Mouse (Mus musculus) left cerebral cortex, adult 2 months (tissue): Measurements from ENCODE around the gene Ifrd1. TPM values are rescaled to one million over a fixed set of nuclear protein-coding genes. Genes with fewer than 3 reads are reported as not detected.

Source experiments
- DNase-seq, 2 experiments: peaks; one replicate each; pipeline ENCODE4 v3.0.0; 2021 to 2022; ENCODE audit warnings: low spot score in 2 of 2, mixed read lengths in 1 of 2; ENCODE audit errors: extremely low spot score in 1 of 2
- H3K27ac ChIP-seq: fragments of 200-600 bp; 2 replicates; pipeline ENCODE4 v1.8.1; 2022
- H3K4me3 ChIP-seq: fragments of 200-600 bp; 2 replicates; pipeline ENCODE4 v1.8.1; 2022
- CTCF ChIP-seq: fragments of 200-600 bp; IDR thresholded peaks from 2 replicates; pipeline ENCODE4 v1.8.1; 2022; ENCODE audit warnings: antibody characterized with exemption, mild to moderate bottlenecking, moderate library complexity
- intact Hi-C: fragments of 180-260 bp; cut with DNase I; formaldehyde crosslinking; loops from one replicate; pipeline ENCODE4 v1.15.1; 2025
- total RNA-seq, 2 experiments: library from RNA; stranded (reverse); gene quantifications; 2 replicates each; pipeline ENCODE4 v1.2.3; 2021

Ifrd1 gene
- total RNA-seq, 2 experiments from 2014 or later = 125 to 134 TPM

GRCm38 (mm10) chr12:40239161-40239560, 9.1 kb downstream of the Ifrd1 start:
- DNase-seq = no peak
- Histone ChIP-seq H3K27ac (no peak overlapping the region), H3K4me3 (no peak overlapping the region)
- intact Hi-C loops = no loop called here
- no peak for TF ChIP-seq CTCF

- no peak overlapping the region for H3K4me3 ChIP-seq
- intact Hi-C loops = no loop called here
- DNase-seq = no peak
- no peak for TF ChIP-seq CTCF
- peak overlapping the region; percentile 40; the same call in 1 of the 2 replicates for H3K27ac ChIP-seq
Measured at GRCm38 (mm10) chr12:40232231-40232630, 16.1 kb downstream of the Ifrd1 start.

DNA sequence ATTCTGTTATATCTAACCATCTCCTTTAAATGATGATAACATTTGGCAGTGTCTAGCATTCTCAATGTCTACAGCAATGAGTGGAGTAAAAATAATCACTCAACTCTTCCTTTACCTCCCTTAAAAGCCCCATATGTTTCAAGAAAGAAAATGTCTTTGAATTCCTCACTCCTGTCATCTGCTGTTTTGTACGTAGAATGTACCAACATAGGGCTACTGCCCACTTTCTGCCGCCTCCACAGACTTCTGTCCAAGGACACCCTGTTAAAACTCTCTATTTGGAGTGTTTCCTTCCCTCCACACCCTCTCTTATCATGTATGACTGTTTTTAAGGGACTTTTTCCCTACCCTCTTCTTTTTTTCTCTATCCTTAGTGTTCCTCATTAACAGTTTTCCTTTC, 16.7 kb downstream of the Ifrd1 start:
- no peak for TF ChIP-seq CTCF
- intact Hi-C loops = no loop called here
- Histone ChIP-seq H3K27ac (no peak overlapping the region; the same call in 1 of the 2 replicates), H3K4me3 (no peak overlapping the region)
- DNase-seq = peak in 1 of 2 experiments; percentile 41

- no peak for DNase-seq
- Histone ChIP-seq H3K4me3 (no peak overlapping the region), H3K27ac (no peak overlapping the region)
- intact Hi-C loops = loop anchor here (10.0 kb wide), 1 partner anchor 1260 kb away; the partner anchor contains the start of gene Lrrn3
- TF ChIP-seq CTCF = no peak
Measured at GRCm38 (mm10) chr12:40224171-40224880, 24.0 kb downstream of the Ifrd1 start.

DNA sequence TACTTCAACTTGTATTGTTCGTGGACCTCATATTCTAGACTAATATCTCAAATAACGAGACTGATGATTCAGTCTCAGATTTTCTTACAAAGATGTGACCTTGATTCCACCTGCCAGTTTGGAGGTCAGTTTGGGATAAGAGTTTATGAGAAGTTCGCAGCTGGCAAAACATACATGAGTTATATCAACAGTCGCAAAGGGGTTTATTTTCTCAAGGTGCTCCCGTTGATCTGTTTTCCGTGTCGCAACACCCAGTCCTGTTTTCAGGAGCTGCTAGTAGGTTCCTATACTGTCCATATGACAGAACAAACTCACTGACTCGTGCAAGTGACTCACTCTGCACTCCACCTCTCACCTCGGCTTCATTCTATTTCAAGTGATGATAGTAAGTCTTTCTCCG, 24.6 kb downstream of the Ifrd1 start:
- peak overlapping the region; percentile 92 for H3K4me3 ChIP-seq
- H3K27ac ChIP-seq = peak overlapping the region; percentile 88
- intact Hi-C loops = loop anchor here (2.0 to 10.0 kb wide), 2 partner anchors 223 to 1261 kb away; partner anchors contain the start of gene Lrrn3
- no peak for TF ChIP-seq CTCF
- no peak for DNase-seq

GRCm38 (mm10) chr12:40223082-40223619, 25.2 kb downstream of the Ifrd1 start:
- Histone ChIP-seq H3K4me3 (peak overlapping the region; percentile 92), H3K27ac (peak overlapping the region; percentile 99)
- TF ChIP-seq CTCF = no peak
- intact Hi-C loops = loop anchor here (2.0 to 10.0 kb wide), 2 partner anchors 224 to 1262 kb away; partner anchors contain the start of gene Lrrn3
- peak; percentile 100 for DNase-seq

GRCm38 (mm10) chr12:40222251-40223081, 25.8 kb downstream of the Ifrd1 start:
- intact Hi-C loops = loop anchor here (2.0 to 10.0 kb wide), 2 partner anchors 224 to 1262 kb away; partner anchors contain the start of gene Lrrn3
- peak; percentile 92 to 94 for DNase-seq
- peak; percentile 51 for TF ChIP-seq CTCF
- Histone ChIP-seq H3K27ac (peak overlapping the region; percentile 99), H3K4me3 (peak overlapping the region; percentile 92)

DNA sequence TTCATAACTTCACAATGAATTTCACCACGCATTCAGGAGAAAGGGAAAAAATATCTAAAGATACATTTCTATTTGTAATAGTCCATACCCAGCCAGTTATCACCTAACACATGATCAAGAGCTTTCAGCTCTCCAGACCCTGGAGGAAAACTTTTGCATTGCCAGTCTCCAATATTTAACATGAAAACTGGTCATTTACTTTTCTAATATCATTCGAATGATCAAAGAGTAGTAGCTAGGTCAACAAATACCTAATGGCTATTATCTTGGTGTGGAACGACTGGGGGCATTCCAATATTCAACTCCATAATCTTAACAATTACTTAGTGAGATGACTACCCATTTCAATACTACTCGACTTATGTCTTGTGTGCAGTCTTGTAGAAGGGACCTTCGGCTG, 26.7 kb downstream of the Ifrd1 start:
- peak overlapping the region; percentile 92 for H3K4me3 ChIP-seq
- intact Hi-C loops = loop anchor here (2.0 to 10.0 kb wide), 2 partner anchors 225 to 1263 kb away; partner anchors contain the start of gene Lrrn3
- no peak for DNase-seq
- peak overlapping the region; percentile 99 for H3K27ac ChIP-seq
- no peak; the same call in 1 of the 2 replicates for TF ChIP-seq CTCF

GRCm38 (mm10) chr12:40220896-40221295, 27.4 kb downstream of the Ifrd1 start:
- Histone ChIP-seq H3K27ac (peak overlapping the region; percentile 61), H3K4me3 (peak overlapping the region; percentile 92)
- intact Hi-C loops = loop anchor here (10.0 kb wide), 1 partner anchor 1264 kb away; the partner anchor contains the start of gene Lrrn3
- TF ChIP-seq CTCF = no peak
- no peak for DNase-seq

GRCm38 (mm10) chr12:40220001-40220570, 28.2 kb downstream of the Ifrd1 start:
- no peak for TF ChIP-seq CTCF
- H3K4me3 ChIP-seq = peak overlapping the region; percentile 92
- intact Hi-C loops = loop anchor here (10.0 kb wide), 1 partner anchor 1265 kb away; the partner anchor contains the start of gene Lrrn3
- peak overlapping the region; percentile 61 for H3K27ac ChIP-seq
- DNase-seq = no peak

- intact Hi-C loops = no loop called here
- H3K4me3 ChIP-seq = no peak overlapping the region
- DNase-seq = no peak
- no peak for TF ChIP-seq CTCF
- no peak overlapping the region for H3K27ac ChIP-seq
Measured at GRCm38 (mm10) chr12:40218430-40218945, 29.8 kb downstream of the Ifrd1 start.
